Mouse (Mus musculus) gastrocnemius, adult 18-20 months (tissue): ENCODE results near the gene Ppp1r14a. TPM values are rescaled to one million over a fixed set of nuclear protein-coding genes. Genes with fewer than 3 reads are reported as not detected.

ENCODE experiments used
- DNase-seq: peaks from one replicate; pipeline ENCODE4 v3.0.0; 2021; ENCODE audit warnings: low spot score
- total RNA-seq, 2 experiments: library from RNA; stranded (reverse); gene quantifications; 2 replicates each; pipeline ENCODE4 v1.2.3; 2021

Ppp1r14a gene
- total RNA-seq, 2 experiments from 2014 or later, result 3.3 to 3.4 TPM

DNA sequence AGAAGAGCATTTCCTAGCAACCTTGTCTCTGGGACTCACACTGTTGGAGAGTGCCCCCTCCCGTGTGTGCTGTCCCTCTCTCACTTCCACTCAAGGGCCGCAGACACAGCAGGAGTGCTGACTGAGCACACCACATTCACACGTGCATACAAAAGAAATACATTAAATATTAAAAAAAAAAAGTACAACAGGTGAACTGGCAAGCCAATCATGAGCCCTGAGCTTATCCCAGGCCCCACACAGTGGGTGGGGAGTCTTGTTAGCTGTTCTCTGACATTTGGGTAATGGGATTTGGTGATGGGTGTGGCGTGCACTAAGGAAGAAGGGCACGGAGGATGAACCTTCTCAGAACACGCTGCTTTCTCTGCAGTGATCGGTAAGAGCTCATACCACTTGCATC is 13.5 kb downstream of the Ppp1r14a start:
- no peak for DNase-seq

DNA sequence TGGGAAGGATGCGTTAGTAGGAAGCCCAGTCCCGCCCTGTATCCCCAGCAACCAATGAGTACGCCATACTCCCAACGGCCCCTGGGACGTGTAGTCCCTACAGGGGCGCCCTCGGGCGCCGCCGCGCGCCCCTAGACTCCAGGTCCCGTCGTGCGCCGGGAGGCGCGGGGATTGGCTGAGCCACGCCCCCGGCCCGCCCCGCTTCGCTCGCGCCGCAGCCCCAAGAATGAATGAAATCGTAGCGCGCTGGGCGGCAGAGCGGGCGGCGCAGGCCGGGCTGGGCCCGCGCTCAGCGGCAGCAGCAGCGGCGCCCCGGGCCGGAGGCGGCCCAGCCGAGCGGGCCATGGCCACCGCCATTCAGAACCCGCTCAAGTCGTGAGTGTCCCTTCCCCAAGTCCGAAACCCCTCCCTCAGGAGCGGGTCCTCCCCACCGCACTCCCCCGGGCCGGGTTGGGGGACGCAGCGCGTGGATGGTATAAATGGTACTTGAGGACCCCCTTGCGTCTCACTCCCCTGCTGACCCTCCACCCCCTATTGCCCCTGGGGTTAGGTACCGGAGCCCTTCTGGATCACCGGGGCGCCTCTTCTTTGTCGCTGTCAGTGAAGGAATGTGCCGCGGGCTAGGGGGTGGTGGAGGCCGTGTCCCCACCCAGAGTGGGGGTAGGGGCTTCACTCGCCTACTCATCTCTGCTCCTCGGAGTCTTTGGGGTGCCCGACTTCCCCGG is 14.8 kb downstream of the Ppp1r14a start, which contains the start of gene Dpf1:
Dpf1 (plus strand) TSS at position 214 of the 725 bp plus-strand sequence.
- peak; percentile 76 for DNase-seq

DNA sequence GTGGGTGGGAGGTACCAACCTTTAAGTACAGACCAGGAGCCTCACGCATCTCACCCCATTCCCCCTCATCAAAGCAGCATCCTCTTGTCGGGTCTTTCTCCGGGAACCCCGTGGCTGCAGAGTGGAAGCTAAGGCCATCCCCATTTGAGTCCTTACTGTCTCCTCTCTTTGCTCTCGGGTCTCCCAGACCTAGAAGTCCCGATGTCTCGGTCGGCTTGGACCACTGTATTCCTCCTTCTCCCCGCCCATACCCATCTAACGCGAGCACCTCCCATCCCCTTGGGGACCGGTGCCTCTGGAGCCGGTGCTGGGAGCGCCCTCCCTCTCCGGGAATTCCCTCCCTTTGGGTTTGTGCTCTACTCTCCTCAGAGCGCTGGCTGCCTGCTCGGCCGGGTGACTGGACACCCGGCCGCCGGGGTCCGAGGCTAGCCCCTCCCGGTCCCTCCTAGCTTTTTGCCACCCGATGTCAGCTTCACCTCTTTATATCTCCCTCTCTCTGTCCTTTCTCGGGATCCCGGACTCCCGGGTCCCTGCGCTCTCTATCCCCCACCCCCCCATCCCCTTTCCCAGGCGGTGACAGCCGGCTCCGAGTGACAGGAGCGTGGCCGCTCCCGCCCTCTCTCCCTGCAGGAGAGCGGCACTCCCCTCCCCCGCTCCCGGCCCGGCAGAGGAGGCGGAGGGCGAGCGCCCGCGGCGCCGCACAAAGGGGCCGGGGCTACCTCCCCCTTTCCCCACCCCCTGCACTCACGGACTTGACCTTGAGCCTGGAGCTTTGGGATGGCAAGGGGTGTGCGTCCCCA is 15.6 kb downstream of the Ppp1r14a start:
- no peak for DNase-seq

DNA sequence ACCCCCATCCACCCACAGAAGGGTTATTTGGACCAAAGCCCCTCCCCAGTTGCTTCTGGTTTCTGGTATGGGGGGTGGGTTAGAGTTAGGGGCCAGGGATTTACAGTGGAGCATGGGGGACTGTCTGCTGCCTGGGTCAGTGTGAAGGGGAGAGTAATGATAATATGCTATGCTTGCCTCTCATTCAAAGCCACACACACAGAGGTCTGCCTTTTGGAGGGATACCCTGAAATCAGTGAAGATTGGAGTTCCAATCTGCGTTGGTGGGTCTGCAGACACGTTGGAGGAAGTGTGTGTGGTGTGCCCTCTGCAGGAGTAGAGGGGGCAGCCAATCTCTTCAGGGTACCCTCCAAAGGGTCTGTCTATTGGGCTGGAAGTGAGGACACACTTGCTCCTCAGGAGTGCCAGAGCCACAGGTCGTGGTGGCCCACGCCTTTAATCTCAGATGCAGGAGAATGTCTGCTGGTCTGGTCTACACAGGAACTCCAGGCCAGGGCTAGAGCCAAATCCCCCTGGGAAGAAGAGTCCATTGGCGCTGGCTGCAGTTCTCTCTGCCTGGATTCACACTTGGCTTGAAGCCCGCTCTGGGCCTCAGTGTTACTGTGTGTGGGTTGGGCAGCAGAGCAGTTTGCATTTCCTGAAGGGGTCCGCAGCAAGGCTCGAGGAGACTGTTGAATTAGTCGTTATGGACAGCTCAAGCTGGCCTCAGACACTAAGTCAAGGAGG is 16.3 kb downstream of the Ppp1r14a start:
- DNase-seq, result no peak

DNA sequence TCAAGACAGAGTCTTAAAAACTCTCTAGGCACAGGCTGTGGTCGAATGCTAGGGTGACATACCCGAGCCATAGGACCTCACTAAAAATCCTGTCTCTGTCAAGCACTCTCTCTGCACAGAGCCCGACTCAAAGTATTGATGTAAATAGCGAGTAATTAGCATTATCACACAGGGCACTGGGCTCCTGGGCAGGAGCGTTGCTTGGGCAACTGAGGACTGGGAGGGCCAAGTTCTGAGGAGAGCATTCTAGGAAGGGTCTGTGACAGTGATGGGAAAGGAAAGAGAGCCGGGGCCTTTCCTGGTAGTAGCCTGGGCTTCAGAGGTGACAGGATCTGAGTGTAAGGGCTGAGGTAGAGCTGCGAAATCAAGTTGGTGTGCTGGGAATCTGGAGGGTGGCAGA is 17.0 kb downstream of the Ppp1r14a start:
- no peak for DNase-seq

DNA sequence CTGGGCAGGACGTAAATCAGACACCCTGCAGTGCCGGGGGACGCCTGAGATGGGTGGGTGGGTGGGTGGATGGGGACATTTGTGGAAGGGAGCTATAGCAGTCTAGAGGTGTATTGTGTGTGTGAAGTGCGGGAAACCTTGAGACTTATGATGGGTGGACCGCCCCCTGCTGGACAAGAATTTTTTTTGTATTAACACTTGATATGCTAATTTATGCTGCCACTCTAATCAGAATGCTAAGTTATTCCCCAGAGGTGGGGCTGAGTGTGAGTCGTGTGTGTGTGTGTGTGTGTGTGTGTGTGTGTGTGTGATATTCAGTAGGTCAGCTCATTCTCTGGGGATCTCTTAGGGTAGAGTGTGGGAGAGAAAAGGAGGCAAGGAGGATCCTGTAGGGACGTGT is 17.5 kb downstream of the Ppp1r14a start:
- DNase-seq, result no peak

DNA sequence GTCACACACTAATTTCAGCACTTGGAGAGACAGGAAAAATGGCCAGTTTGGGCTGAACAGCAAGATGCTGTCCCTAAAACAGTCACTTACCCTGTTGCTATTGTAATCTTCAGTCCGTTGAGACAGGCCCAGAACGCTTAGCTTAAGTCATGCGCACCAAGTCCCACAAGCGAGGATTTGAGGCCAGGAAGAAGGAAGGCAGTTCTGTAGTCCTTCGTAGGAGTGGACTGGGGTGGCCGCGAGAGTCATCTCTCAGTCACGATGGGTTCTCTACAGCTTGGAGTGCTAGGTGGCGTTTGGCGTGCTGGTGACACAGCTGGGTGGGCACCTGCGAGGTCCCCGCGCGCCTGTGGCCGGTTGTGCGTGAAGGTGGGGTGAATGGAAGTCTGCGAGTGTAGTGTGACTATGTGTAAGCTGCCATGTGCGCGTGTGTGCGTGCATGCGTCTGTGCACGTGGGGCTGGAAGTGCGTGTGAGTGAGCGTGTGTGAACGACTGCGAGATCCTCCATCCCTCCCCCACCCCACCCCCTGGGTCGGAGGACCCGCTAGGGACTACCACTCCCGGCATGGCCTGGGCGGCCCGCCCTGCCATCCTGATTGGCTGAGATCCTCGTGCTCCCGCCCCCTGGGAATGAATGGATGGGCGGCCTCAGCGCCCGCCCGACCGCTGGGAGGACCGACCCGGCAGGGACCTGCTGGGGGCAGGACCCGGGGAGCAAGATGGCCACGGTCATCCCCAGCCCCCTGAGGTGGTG is 18.4 kb downstream of the Ppp1r14a start:
- peak; percentile 93 for DNase-seq

DNA sequence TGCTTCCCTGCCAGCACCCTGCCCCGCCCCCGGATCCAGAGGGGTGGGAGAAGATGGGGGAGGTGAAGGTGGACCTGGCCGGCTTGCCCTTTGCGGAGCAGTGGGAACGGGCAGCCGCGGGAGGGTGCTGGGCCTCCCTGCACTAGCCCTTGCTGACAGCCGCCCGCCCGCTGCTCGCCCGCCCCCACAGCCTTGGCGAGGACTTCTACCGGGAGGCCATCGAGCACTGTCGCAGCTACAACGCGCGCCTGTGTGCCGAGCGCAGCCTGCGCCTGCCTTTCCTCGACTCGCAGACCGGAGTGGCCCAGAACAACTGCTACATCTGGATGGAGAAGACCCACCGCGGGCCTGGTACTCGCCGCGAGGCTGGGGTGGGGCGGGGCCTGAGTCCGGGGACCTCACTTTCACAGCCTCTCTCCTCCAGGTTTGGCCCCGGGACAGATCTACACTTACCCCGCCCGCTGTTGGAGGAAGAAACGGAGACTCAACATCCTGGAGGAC is 20.2 kb downstream of the Ppp1r14a start:
- DNase-seq, result peak; percentile 38

DNA sequence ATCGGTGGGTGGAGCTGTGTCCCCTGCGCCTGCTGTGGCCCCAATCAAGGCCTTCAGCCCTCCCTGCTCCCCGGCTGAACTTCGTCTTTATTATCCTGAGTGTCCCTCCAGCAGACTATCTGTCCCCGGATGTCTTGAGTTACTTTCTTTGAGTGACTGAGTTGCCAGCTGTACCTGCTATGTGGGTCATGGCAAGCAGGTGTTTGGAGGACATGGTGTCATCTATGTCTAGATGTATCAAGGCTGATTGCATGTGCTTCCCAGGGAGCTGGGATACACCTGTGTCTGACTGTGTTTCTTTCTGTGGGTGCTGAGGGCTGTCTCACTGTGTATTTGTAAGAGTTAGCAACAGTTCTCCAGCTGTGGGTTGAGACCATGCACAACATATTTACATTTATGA is 20.6 kb downstream of the Ppp1r14a start:
- no peak for DNase-seq

DNA sequence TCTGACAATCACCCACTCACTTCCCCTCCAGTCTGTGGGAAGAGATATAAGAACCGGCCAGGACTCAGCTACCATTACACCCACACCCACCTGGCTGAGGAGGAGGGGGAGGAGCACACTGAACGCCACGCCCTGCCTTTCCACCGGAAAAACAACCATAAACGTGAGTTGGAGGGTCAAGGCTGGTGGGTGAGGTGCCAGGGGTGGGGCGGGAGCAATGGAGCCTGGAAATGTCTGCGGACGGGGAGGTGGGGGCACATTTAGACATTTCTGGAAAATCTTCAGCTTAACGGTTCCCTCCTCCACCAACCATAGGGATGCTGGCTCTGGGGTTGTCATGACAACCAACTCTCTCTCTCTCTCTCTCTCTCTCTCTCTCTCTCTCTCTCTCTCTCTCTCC is 23.9 kb downstream of the Ppp1r14a start:
- DNase-seq, result no peak

DNA sequence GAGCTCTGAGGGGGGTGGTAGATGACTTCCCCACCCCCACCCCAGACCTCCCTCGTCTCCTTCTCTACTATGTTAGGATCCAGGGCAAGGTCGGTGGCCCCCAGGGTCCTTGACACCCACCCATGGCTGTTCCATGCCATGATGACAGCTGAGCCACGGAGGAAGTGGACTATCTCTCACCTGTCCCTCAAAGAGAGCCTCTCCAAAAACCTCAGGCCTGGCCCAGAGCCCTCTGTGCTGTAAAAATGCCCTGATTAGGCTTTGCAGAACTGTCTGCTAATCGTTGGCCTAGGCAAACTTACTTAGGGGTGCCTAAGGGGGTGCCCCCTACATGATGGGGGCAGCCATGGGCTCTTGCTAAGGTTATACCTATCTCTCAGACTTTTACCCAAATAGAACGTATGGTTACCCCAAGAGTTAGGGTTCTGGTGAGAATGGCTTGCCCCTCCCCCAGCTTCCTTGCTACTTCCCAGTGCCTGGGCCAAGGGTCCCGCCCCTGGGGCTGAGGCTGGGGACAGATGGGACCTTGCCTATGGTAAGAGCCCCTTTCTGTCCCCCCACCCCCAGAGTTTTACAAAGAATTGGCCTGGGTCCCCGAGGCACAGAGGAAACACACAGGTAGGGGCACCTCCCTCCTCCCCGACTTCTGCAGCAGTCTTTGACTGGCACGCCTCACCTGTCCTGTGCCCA is 24.6 kb downstream of the Ppp1r14a start:
- DNase-seq, result no peak

DNA sequence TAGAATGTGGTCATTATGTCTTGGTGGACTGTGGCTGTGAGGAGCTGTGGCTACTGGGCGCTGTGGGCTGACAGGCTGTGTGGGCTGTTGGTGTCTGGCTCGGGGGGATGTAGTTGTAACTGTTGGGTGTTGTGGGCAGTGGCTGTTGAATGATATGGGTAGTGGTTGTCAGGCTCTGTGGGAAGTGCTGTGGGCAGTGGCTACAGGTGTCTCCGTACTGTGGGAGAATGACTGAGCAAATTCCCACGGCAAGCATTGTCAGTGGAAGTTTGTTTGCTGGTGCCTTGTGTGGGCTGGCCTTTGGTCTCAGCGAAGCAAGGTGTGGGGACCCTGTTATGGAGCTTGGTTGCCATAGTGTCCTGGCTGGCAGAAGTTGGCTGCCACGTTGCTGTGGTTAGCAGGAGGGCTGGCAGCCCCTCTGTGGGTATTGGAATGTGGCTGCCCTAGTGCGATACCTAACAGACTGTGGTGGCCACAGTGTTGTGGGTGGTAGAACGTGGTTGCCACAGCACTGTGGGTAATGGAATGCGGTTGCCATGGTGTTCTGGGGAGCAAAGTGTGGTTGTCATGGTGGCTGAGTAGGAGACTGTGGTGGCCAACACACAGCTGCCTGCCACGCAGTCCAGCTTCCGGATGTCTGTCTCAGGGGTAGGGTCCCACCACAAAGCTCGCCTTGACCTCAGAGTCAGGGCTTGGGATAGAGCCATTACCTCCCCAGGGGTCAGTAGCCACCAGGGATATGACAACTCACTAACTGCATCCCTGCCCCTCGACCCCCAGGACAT is 25.9 kb downstream of the Ppp1r14a start:
- DNase-seq, result no peak

DNA sequence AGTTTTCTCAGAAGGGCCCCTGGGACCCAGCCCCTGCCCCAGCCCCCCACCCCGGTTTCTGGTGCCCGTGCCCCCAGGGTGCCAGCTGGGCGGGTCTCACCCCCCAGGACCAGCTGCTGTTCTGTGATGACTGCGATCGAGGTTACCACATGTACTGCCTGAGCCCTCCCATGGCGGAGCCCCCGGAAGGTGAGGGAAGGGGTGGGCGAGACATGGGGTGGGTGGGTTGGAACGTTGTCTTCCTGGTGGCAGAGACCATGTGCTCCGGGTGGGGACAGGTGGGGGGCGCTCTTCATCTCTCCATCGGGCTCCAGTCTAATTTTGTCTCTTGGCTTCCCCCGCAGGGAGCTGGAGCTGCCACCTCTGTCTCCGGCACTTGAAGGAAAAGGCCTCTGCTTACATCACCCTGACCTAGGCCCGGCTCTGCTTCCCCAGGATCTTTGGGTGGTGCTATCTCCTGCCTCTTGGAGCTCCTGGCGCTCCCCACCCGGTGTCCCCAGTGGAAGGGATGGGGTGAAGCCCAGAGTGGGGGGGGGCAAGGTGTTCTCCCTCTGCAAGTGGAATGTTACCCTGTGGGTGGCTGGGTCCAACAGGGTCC is 27.1 kb downstream of the Ppp1r14a start:
- DNase-seq, result no peak

DNA sequence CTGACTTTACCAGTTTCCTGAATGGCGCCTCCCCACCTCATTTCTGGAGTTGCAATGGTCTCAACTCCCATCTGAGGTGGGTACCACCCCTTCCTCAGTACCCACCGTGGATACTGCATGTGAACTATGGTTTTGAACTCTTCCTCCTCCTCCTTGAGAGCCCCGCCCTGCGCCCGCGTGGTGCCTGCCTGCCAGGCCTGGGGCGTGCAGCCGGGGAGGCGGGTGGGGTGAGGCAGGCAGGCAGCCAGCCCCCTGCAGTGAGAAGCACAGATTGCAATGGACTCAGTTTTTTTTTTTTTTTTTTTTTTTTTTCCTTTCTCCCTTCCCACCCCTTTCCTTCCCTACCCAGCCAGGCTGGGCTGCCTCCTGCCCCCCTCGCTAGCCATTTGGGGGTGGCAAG is 27.9 kb downstream of the Ppp1r14a start:
- DNase-seq, result no peak

DNA sequence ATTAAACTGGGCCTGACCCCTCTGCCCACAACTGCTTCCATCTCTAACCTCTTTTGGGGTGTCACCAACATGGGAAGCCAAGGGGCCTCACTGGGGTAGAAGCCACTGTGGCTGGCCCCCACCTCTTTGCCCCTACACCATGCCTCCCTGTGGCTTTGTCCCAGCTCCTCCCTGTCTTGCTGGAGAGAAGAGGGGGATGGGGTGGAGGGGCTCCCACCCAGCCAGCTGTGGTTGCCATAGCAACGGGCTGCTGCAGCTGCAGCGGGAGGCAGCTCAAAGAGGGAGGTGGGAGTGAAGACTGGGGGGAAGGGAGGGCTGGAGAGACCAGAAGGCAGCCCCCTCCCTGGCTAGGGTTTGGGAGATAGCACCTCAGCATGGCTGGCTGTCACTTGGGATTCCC is 28.4 kb downstream of the Ppp1r14a start:
- no peak for DNase-seq

DNA sequence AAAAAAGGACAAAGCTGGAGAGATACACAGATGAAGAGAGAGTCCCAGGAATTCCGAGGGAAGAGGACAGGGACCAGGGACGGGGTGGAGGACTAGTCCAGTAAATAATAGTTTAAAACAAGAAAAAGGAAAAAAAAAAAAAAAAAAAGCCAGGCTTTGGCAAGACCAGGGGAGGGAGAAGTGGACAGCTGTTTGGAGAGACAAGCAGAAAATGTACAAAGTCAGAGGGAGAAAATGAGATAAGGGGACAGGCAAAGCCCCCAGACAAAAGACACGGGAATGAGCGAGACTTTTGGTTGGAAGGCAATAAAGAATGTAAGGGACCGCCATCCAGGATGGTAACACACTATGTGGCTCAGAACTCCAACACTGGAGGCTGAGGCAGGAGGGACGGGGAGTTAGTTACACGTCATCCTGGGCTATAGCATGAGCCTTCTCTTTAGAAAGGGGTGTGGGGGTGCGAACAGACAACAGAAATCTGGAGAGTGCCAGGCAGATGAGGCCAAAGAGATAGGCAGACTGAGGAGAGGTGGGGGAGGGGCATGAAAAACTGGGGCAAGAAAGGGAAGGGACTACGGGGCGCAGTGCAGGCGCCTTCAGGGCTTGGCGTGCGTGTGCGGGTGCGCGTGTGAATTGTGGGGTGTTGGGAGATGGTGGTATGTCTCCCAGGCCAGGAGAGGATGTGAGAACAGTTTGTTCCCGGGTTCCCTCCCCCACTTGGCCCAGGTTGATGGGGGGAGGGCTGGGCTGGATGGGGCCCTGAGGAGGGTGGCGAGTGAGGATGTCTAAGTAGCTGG is 29.2 kb downstream of the Ppp1r14a start:
- DNase-seq, result peak; percentile 62

DNA sequence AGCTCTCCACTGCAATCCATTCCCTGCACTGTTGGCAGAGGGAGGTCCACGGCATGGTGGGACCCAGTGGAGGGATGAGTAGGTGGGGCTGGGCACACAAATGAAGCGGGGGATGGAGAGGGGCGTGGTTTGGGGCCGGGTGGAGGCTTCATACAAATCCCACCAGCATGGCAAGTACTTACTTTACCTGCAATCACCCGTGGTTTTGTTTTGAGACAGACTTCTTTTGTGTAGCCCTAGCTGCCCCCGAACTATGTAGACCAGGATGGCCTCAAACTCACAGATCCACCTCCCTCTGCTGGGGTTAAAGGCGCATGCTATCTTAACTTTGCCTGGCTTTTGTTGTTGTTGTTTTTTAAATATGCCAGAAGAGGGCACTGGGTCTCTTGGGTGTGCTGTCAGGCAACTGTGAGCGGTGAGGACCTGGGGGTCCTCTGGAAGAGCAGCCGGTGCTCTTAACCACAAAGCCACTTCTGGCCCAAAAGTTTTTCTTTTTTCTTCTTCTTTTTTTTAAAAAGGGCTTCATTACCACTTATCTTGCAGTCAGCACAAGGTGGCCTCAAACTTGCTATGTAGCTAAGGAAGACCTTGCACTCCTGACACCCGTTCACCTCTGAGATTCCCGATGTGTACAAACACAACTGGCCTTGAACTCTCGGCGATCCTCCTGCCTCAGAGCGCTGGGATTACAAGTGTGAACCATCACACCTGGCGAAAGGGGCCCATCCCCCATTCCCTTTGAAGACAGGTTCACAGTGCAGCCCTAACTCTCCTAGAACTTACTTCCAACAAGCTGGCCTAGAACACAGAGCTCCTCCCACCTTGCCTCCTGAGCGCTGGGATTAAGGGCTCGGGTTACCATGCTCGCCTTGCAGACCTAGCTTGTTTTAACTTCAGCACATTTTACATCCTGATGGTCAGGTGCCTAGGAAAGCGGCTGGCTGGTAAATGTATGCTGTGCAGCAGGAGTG is 30.5 kb downstream of the Ppp1r14a start:
- no peak for DNase-seq
